Mouse (Mus musculus) adrenal gland, postnatal 4 days (tissue): ENCODE results near the gene Exosc2. TPM values are rescaled to one million over a fixed set of nuclear protein-coding genes. Genes with fewer than 3 reads are reported as not detected.
"Not testable (repeated sequence)": the region's sequence is repeated elsewhere in the genome, so short reads cannot be mapped to it uniquely, and the experiment has no call there.

ENCODE experiments used
- DNase-seq, 2 experiments: peaks; one replicate each; pipeline ENCODE4 v3.0.0; 2021 to 2022; ENCODE audit warnings: low spot score in 2 of 2, mixed read lengths in 2 of 2
- total RNA-seq, 2 experiments: library from RNA; stranded (reverse); gene quantifications; 2 replicates each; pipeline ENCODE4 v1.2.3; 2021

The Exosc2 gene
- total RNA-seq, 2 experiments from 2014 or later: 32.9 to 37.4 TPM

DNA sequence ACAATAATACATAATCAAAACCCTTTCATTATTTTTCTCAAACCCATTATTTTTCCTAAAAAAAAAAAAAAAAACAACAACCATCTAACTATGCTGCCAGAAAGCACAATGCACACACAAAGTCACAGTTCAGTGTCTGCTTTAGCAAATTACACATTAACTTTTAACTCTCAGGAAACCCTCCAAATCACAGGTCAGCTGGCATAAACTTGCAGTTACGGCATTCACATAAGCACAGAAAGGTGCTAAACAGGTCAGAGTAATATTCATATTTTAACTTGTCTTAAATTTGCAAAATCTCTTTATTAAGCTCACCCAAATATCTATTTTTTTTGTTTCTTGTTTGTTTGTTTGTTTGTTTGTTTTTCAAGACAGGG, 6.7 kb upstream of the Exosc2 start:
- DNase-seq: no peak

GRCm38 (mm10) chr2:31667332-31667731, 3.2 kb upstream of the Exosc2 start:
- DNase-seq: no peak

GRCm38 (mm10) chr2:31678641-31679040, 8.1 kb downstream of the Exosc2 start:
- no peak for DNase-seq

GRCm38 (mm10) chr2:31681051-31681707, 10.7 kb downstream of the Exosc2 start:
- not testable (repeated sequence) for DNase-seq

DNA sequence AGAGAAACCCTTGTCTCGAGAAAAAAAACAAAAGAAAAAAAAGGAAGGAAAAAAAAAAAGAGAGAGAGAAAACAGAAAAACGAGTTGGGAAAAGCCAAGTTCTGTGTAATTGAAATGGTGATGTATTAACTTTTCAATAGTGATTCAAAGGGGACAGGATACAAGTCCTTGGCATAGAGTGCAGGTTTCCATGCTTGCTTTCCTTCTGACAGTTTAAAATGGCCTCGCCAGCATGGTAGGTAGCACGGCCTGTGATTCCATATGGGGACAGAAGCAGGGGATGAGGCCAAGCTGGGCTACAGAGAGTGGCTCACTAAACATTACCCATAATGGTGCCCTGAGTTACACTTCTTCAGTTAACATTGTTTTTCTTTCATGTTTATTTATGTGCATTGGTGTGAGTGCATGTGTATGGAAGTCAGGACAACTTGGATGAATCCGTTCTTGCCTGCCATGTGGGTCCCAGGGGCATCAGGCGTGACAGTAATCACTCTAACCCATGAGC, 11.3 kb downstream of the Exosc2 start:
- DNase-seq: no peak

DNA sequence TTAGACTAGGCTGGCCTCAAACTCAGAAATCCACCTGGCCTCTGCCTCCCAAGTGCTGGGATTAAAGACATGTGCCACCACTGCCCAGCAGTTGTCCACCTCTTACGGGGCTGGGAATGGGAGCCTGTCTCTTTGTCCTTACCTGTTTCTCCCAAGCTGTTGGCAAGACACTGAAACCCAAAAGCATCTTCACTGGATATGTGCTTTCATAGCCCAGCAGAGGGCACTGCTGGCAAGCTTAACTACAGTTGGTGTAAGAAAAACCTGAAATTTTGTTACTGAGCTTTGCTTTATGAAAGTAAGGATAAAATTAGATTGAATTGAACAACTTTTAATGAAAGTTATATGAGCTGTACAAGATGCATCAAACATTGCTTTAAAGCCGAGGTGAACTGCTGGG, 13.2 kb downstream of the Exosc2 start:
- DNase-seq: peak in 1 of 2 experiments; percentile 36

DNA sequence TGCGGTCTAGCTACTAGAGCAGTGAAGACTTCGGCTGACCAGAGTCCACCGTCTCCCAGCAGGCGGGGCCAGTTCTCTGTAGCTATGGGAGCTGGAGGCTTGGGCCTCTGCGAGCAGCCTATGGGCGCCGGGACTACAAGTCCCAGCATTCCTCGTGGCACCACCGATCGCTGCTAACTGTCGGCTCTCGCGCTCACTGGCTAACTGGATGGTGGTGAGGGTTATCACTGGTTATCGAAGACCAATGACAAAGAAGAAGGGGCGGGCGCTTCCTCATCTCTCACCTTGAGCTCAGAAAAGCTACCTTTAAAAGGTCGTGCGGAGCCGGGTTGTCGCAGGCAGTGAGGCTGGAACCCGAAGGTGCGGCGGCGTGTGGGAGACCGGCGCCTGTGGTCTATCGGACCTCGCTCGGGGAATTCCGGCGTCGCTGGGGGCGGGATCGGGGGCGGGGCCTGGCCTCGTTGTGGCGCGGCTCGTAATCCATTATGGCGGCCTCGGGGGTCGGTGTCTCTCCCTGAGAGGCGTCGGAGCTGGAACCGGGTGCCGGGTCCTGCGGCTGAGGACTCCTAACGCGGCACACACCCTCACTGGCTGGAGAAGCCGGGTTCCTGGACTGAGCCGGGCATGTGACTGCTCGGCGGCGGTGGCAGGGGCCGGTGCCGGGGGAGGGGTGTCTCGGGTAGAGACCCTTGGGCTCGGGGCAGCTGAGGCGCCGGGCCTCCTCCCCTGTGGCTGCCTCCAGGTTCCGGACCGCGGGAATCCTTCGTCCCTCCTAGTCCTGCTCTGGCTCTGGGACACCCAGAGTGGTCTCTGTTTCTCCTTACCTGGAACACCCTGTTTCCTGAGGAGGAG, 17.8 kb downstream of the Exosc2 start, which contains the start of gene Abl1:
Abl1 (plus strand) TSS at position 303 of the 852 bp plus-strand sequence.
- peak; percentile 66 to 88 for DNase-seq

- no peak for DNase-seq
Measured at GRCm38 (mm10) chr2:31689045-31689444, 18.5 kb downstream of the Exosc2 start.

GRCm38 (mm10) chr2:31690063-31690462, 19.5 kb downstream of the Exosc2 start:
- DNase-seq: no peak

DNA sequence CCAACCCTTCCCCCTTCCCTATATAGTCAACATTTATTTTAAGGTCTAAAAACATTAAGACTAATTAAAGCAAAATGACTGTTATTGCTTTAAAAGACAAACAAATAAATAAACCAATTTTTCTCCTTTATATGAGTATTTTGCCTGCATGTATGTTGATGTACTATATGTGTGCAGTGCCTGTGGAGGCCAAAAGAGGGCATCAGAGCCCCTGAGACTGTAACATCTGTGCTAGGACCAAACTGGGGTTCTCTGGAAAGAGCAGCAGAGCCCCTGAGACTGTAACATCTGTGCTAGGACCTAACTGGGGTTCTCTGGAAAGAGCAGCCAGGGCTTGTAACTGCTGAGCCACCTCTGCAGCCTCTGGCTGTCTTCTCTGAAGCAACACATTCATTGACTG, 27.7 kb downstream of the Exosc2 start:
- no peak for DNase-seq

GRCm38 (mm10) chr2:31700545-31701446, 30.3 kb downstream of the Exosc2 start:
- DNase-seq: no peak

- no peak for DNase-seq
Measured at GRCm38 (mm10) chr2:31703226-31703625, 32.7 kb downstream of the Exosc2 start.

DNA sequence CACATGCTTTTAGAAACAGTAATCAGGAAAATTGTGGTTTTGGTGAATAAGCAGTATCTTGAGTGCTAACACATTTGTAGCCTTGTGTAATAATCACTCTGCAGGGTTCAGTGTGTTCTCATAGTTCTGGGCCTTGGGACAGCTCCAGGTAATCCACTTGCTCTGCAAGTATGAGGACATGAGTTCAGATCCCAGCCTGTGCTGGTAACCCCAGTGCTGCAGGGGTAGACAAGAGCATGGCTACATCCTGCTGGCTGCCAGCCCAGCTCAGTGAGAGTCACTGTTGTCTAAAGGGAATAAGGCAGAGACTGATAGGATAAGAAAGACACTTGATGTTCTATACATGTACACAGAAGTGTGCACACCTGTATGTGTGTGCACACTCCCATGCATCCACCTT, 35.4 kb downstream of the Exosc2 start:
- DNase-seq: no peak

DNA sequence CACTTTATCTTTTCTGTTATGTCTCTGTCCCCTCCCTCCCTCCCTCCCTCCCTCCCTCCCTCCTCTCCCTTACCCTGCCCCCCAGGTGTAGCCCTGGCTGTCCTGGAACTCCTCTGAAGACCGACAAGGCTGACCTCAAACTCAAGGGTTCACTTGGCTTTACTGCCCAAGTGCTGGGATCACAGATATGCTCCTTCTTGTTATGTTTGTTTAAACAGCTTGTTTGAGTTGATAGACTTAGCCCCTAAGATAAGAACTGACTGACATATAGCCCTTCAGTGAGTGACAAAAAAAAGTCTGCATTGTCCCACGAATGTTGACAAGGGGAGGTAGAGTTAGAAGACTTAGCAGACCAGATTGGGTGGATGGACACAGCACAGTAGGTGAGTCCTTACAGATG, 36.0 kb downstream of the Exosc2 start:
- no peak for DNase-seq

DNA sequence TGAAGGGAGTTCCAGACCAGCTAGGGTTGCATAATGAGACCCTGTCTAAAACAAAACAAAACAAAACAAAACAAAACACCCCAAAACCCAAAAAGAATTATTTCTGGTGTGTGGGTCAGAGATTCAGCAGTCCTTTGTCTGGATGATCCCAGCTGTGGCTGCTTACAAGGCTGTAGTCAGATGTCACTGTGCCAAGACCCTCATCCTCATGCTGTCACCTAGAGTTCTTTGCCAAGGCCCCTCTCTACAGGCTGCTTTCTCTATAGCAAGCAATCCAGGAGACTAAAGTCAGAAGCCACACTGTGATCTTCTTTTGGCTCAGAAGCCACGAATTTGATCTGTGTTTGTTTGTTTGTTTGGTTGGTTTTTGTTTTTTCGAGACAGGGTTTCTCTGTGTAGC, 42.2 kb downstream of the Exosc2 start:
- no peak for DNase-seq

- DNase-seq: no peak
Measured at GRCm38 (mm10) chr2:31713813-31714212, 43.3 kb downstream of the Exosc2 start.

- DNase-seq: no peak
Measured at GRCm38 (mm10) chr2:31714780-31715179, 44.3 kb downstream of the Exosc2 start.

DNA sequence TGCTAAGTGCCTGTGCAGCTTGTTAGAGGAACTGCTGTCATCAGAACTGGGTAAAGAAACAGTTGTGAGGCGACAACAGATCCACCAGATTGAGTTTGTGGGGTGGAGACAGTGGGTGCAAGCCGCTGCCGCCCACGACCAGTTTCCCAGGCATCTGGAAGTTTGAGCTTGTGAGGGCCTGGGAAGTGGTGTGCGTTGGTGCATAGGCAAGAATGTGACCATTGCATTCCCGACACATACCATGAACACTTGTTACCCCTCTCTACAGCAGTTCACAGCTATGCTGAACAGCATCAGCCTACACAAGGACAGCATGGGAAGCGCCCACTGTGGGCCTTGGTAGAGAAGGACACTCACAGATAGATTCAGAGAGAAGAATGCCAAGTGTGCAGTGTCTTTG, 45.5 kb downstream of the Exosc2 start:
- DNase-seq: no peak

GRCm38 (mm10) chr2:31719202-31719880, 48.8 kb downstream of the Exosc2 start:
- DNase-seq: no peak

DNA sequence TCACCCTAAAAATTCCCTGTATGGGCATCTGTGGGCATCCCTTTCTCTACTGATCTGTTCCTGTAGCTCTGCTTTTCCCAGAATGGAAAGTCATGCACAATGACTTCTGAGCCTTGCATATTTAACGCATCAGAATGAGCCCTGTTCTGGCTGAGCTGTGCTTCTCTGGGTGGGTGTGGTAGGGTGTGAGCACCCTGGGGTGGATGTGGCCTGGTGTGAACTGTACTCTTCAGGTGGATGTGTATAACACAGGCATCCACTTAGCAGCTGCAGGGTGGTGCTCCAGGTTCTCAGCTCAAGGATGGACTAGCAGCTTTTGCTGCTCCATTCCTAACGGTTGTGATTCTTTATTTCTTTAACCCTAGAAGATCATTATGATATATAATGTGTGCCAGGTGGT, 49.4 kb downstream of the Exosc2 start:
- DNase-seq: no peak

DNA sequence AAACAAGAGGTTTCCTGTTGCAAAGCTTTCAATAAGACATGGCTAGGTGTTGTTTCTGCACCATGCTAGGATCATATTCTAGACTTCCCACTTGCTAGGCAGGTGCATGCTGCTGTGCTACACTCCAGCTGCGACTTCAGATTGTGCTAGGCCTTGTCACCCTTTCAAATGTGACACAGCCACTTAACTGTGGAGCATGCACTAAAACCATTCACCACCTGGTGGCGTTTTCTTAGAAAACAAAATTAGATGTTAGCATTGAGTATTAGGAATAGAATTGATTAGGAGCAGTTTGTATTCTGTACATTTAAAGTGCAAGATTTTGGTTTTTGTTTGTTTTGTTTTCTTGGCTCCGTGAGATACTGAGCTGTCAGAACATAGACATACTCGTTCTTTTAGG, 50.3 kb downstream of the Exosc2 start:
- DNase-seq: no peak
